Mouse (Mus musculus) liver, embryonic 14.5 days (tissue): Measurements from ENCODE around the gene Rbfox1. TPM values are rescaled to one million over a fixed set of nuclear protein-coding genes. Genes with fewer than 3 reads are reported as not detected.

Source experiments
- ATAC-seq: fragments of 200-750 bp; cut with Nextera tagmentation; 2 replicates; pipeline ENCODE4 v1.8.0; 2017; ENCODE audit warnings: moderate number of reproducible peaks, mild to moderate bottlenecking, moderate library complexity; ENCODE audit not compliant: insufficient read depth
- DNase-seq, 3 experiments: peaks; one replicate each; pipeline ENCODE4 v3.0.0-alpha.2; 2012 to 2013; ENCODE audit warnings: low read depth in 3 of 3, low spot score in 3 of 3
- H3K27ac ChIP-seq: fragments of 300-500 bp; sonication (generic); 2 replicates; pipeline ENCODE4 v1.5.1; 2014; ENCODE audit warnings: moderate library complexity, mild to moderate bottlenecking, control low read depth, inconsistent platforms
- H3K27me3 ChIP-seq: fragments of 300-500 bp; sonication (generic); 2 replicates; pipeline ENCODE4 v1.6.1; 2014; ENCODE audit warnings: mild to moderate bottlenecking, low read length, moderate library complexity; ENCODE audit not compliant: control insufficient read depth, insufficient read depth
- H3K36me3 ChIP-seq: fragments of 300-500 bp; sonication (generic); replicated peaks from 2 replicates; pipeline ENCODE4 v1.6.1; 2014; ENCODE audit warnings: low read depth; ENCODE audit not compliant: control insufficient read depth, insufficient read depth
- H3K4me1 ChIP-seq, 2 experiments: fragments of 200-500 bp in 1 of 2; fragments of 300-500 bp in 1 of 2; sonication (generic) in 1 of 2; replicated peaks; 2 replicates each; pipeline ENCODE4 v1.6.1; 2012 to 2014; ENCODE audit warnings: antibody characterized with exemption in 1 of 2, inconsistent platforms in 1 of 2, low read length in 1 of 2; ENCODE audit not compliant: control insufficient read depth in 2 of 2, insufficient read depth in 2 of 2
- H3K4me2 ChIP-seq: fragments of 300-500 bp; sonication (generic); 2 replicates; pipeline ENCODE4 v1.6.1; 2014; ENCODE audit warnings: low read depth, mild to moderate bottlenecking, control low read depth, moderate library complexity
- H3K4me3 ChIP-seq, 2 experiments: fragments of 200-500 bp in 1 of 2; fragments of 300-500 bp in 1 of 2; sonication (generic) in 1 of 2; 2 replicates each; pipeline ENCODE4 v1.5.1; 2012 to 2014; ENCODE audit warnings: low read depth in 2 of 2, low read length in 2 of 2, mild to moderate bottlenecking in 2 of 2, control low read depth in 1 of 2, inconsistent platforms in 1 of 2, moderate library complexity in 1 of 2; ENCODE audit not compliant: insufficient read depth in 1 of 2
- H3K9ac ChIP-seq: fragments of 300-500 bp; sonication (generic); replicated peaks from 2 replicates; pipeline ENCODE4 v1.6.1; 2014; ENCODE audit warnings: mild to moderate bottlenecking, control low read depth, moderate library complexity
- H3K9me3 ChIP-seq: fragments of 300-500 bp; sonication (generic); 2 replicates; pipeline ENCODE4 v1.6.1; 2016; ENCODE audit warnings: low read length, mixed read lengths; ENCODE audit not compliant: control insufficient read depth
- CTCF ChIP-seq: IDR thresholded peaks from 2 replicates; pipeline ENCODE4 v1.5.1; 2016; ENCODE audit warnings: antibody characterized with exemption, low read depth, control low read depth
- EP300 ChIP-seq: IDR thresholded peaks from 2 replicates; pipeline ENCODE4 v1.6.1; 2016; ENCODE audit warnings: antibody characterized with exemption, low read depth
- WGBS: fragments of 180-500 bp; shearing (Covaris S2); extraction: QIAGEN DNeasy Blood & Tissue Kit; methylation state at CpG from one replicate; pipeline ENCODE4 v1.1.7; 2014; ENCODE audit not compliant: insufficient replicate concordance; 5-methylcytosine and 5-hydroxymethylcytosine counted together
- polyA plus RNA-seq, 2 experiments: library from polyadenylated mRNA; depleted of rRNA in 1 of 2; stranded (reverse) in 1 of 2; unstranded in 1 of 2; fragments of >200 nt; fragmentation: Nextera tagmentation in 1 of 2; extraction: Ambion mirVana in 1 of 2; gene quantifications; 2 replicates each; pipeline versions ENCODE4 v1.2.1 to v1.2.3; 2012 to 2014

Gene Rbfox1
- polyA plus RNA-seq, 2 experiments = 0.02 TPM; not detected in 1

DNA sequence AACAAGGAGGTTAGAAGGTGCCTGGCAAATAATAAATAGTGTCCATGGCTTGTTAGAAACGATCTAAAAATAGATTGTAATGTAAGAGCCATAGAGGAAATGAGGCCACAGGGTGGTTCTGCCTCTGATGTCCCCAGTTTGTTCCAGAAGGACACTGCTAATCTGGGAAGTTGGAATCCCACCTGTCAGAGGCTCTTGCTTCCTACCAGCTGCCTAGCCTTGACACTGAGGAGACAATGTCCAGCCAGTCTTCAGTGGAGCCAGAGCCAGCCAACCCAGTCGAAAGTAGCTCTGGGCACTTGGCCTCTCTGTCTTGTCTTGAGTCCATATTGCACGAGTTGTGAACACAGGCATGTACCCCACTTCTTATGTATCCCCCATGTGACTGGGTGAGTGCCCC lies 1172.6 kb downstream of the Rbfox1 start:
- Histone ChIP-seq H3K4me3 (no peak overlapping the region), H3K27ac (no peak overlapping the region), H3K9ac (no peak overlapping the region), H3K4me2 (no peak overlapping the region), H3K9me3 (no peaks in the 10 kb centered on the region), H3K4me1 (no peaks in the 10 kb centered on the region), H3K36me3 (no peaks in the 10 kb centered on the region), H3K27me3 (no peaks in the 10 kb centered on the region)
- TF ChIP-seq EP300 (no peak), CTCF (no peak)
- no peak for DNase-seq
- no peak for ATAC-seq
- 28% methylated on average over 3 of the region's 3 CpGs for WGBS

DNA sequence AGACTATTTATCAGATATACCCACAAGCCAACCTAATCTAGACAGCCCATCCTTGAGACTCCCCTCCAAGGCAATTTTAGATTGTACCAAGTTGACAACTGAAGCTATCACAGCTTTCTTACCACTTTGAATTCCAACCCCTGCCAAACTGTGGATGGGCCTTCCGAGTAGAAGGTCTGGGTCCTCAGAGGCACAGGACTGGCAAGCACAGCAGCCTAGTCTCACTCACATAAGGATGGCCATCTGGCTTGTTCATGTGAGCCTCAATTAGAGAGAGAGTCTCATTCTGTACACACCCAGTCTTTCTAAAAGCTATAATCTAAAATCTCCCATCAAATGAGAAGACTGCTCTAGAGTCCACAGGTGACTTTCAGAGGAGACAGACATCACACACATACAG lies 1173.4 kb downstream of the Rbfox1 start:
- 54% methylated on average over 1 of the region's 1 CpGs for WGBS

DNA sequence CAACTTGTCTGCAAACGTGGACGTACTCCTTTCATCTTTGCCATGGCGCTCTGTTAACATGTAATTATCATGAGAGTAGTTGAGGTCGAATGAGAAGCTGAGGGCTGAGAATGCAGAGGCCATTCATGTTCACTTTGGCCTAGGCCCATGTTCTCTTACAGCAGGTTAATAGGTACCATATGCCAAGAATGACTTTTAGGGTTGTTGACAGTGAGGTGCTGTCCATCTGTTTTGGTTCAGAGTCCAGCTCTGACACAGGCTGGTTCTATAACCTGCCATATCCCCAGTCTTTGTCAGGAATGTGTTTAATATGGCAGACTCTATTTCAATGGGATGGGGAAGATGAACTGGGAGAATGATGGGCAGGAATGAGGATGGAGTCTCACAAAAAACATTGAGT lies 1174.4 kb downstream of the Rbfox1 start:
- TF ChIP-seq CTCF (no peak), EP300 (no peak)
- no peak for ATAC-seq

More for the DNA sequence above, 1173.4 kb downstream of the Rbfox1 start:
- Histone ChIP-seq H3K27me3 (no peaks in the 10 kb centered on the region), H3K4me3 (no peak overlapping the region), H3K9ac (no peak overlapping the region), H3K27ac (no peak overlapping the region), H3K9me3 (no peaks in the 10 kb centered on the region), H3K36me3 (no peaks in the 10 kb centered on the region), H3K4me1 (no peaks in the 10 kb centered on the region), H3K4me2 (no peak overlapping the region)
- TF ChIP-seq CTCF (no peak), EP300 (no peak)
- no peak for DNase-seq
- ATAC-seq = no peak

DNA sequence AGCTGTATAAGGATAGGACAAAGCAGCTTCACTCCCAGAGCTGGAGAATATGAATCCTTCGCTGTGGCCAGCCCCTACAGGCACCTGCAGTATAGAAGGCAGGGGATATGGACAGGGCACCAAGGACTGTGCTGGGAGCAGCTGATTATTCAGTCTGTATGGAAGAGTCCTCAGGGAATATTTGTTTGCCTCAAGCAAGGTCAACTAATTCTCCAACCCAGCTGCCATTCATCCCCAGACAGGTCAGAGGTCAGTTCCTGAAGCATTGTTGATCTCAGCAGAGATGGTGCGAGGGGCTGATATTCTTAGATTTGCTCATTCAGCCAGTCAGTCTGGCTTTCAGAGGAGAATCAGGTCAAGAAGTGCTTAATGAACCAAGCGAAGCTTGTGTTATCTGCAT lies 1175.7 kb downstream of the Rbfox1 start:
- Histone ChIP-seq H3K4me1 (no peaks in the 10 kb centered on the region), H3K36me3 (no peaks in the 10 kb centered on the region), H3K27ac (no peak overlapping the region), H3K9ac (no peak overlapping the region), H3K4me2 (no peak overlapping the region), H3K9me3 (no peaks in the 10 kb centered on the region), H3K27me3 (no peaks in the 10 kb centered on the region), H3K4me3 (no peak overlapping the region)
- no peak for DNase-seq
- WGBS = 56% methylated on average over 3 of the region's 3 CpGs
- TF ChIP-seq CTCF = no peak
- TF ChIP-seq EP300 = no peak
- ATAC-seq = no peak

More for the DNA sequence above, 1174.4 kb downstream of the Rbfox1 start:
- H3K4me1 ChIP-seq = no peaks in the 10 kb centered on the region
- H3K9me3 ChIP-seq = no peaks in the 10 kb centered on the region
- DNase-seq = no peak
- no peak overlapping the region for H3K4me3 ChIP-seq
- H3K4me2 ChIP-seq = no peak overlapping the region
- H3K27ac ChIP-seq = no peak overlapping the region
- H3K27me3 ChIP-seq = no peaks in the 10 kb centered on the region
- no peaks in the 10 kb centered on the region for H3K36me3 ChIP-seq
- WGBS = 51% methylated on average over 4 of the region's 4 CpGs
- no peak overlapping the region for H3K9ac ChIP-seq

DNA sequence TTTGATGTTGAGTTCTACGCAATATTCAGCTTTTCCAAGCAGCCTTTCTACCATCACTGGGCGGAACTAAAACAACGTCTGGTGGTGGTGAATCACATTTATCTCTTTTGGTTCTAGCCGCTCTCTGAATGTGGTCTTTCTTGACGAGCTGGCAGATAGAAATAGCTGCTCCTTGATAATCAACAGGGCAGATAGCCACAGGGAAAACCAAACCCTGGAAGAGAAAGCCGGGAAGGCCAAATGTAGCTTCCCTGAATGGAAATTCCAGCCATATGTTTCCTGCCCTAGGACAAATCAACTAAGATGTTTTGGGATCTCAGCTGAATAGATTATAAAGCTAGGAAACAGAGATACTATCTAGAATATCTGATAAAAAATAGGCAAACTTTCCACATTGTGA lies 1177.4 kb downstream of the Rbfox1 start:
- Histone ChIP-seq H3K27ac (no peak overlapping the region), H3K9me3 (no peaks in the 10 kb centered on the region), H3K4me2 (no peak overlapping the region), H3K4me3 (no peak overlapping the region), H3K36me3 (no peaks in the 10 kb centered on the region), H3K27me3 (no peaks in the 10 kb centered on the region), H3K4me1 (no peaks in the 10 kb centered on the region), H3K9ac (no peak overlapping the region)
- no peak for TF ChIP-seq EP300
- no peak for TF ChIP-seq CTCF
- ATAC-seq (no peak), DNase-seq (no peak)
- 63% methylated on average over 6 of the region's 6 CpGs for WGBS
